Mouse (Mus musculus) ES-Bruce4 (cell line): Measurements from ENCODE around the gene 9830107B12Rik.

ENCODE experiments used
- CTCF ChIP-seq: IDR thresholded peaks from one replicate; pipeline ENCODE4 v1.8.1; 2011; ENCODE audit warnings: low read depth, low read length
- EP300 ChIP-seq: IDR thresholded peaks from 2 replicates; pipeline ENCODE4 v1.6.1; 2011; ENCODE audit warnings: low read depth, low read length; ENCODE audit not compliant: insufficient read depth
- POLR2A ChIP-seq: IDR thresholded peaks from one replicate; pipeline ENCODE4 v1.8.1; 2011; ENCODE audit warnings: low read length; ENCODE audit not compliant: insufficient read depth

GRCm38 (mm10) chr17:48119656-48120055, 26.4 kb downstream of the 9830107B12Rik start:
- TF ChIP-seq CTCF: peak; percentile 73
- TF ChIP-seq POLR2A: no peak
- TF ChIP-seq EP300: no peak
